15 mouse cellular contexts compared by ENCODE assay signal in the genomic region with DNA sequence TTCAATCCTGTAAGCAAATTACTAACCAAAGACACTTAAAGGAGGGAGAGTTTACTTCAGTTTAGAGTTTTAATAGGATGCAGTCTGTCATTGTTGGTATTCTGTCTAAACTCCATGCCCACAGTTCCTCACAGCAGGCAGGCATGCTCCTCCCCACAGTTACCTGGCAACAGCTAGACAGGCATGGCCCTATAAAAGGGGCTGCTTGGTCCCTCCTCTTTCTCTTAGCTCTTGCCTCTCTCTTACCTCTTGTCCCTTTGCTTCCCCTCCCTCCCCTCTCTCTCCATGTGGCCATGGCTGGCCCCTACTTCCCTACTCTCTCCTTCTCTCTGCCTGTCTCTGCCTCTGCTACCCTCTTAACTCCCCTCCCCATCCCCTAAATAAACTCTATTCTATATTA.
DNase-seq lines count a peak whose midpoint lies in the region; ATAC-seq lines count a peak whose summit lies in the region.
"Had no signal": no experiment of that assay in that cellular context is flagged by ENCODE, and none has a peak within 500 bp of the region (broad histone marks: within the 10 kb centered on the region; RNA-seq: fewer than 3 reads in every experiment).

No protein-coding gene starts in this region.

- no peaks in the 10 kb centered on the region for H3K36me3 ChIP-seq in forebrain, embryonic 16.5 days (ENCODE audit: control insufficient read depth, insufficient read depth)
- no peaks in the 10 kb centered on the region for H3K36me3 ChIP-seq in limb, embryonic 12.5 days
- H3K36me3 ChIP-seq in neural tube, embryonic 14.5 days (ENCODE audit: control insufficient read depth, insufficient read depth, low read length) = no peaks in the 10 kb centered on the region
- H3K36me3 ChIP-seq: heart, embryonic 13.5 days had no signal

- H3K4me2 ChIP-seq in forebrain, embryonic 16.5 days (ENCODE audit: low read length) = no peak overlapping the region
- H3K4me2 ChIP-seq in limb, embryonic 12.5 days = no peak overlapping the region
- no peak overlapping the region for H3K4me2 ChIP-seq in neural tube, embryonic 14.5 days (ENCODE audit: low read depth, low read length)
- H3K4me2 ChIP-seq: heart, embryonic 13.5 days had no signal

- no peak overlapping the region for H3K27ac ChIP-seq in forebrain, embryonic 16.5 days (ENCODE audit: low read length)
- H3K27ac ChIP-seq in limb, embryonic 12.5 days = no peak overlapping the region
- no peak overlapping the region for H3K27ac ChIP-seq in neural tube, embryonic 14.5 days (ENCODE audit: low read depth, low read length)
- H3K27ac ChIP-seq: heart, embryonic 13.5 days; layer of hippocampus, adult 2 months had no signal

- ATAC-seq in forebrain, embryonic 16.5 days = peak; percentile 86
- ATAC-seq in limb, embryonic 12.5 days (ENCODE audit: insufficient number of reproducible peaks, insufficient read depth, low FRiP score, low TSS enrichment, low read depth) = peak; percentile 31; the same call in 1 of the 2 replicates
- peak; percentile 81 for ATAC-seq in neural tube, embryonic 14.5 days (ENCODE audit: low read depth)
- no peak for ATAC-seq in megakaryocyte, adult 5-6 weeks (ENCODE audit: poor library complexity, severe bottlenecking)

- H3K27me3 ChIP-seq in forebrain, embryonic 16.5 days (replicated peaks; ENCODE audit: control insufficient read depth, insufficient read depth, low read length) = no peaks in the 10 kb centered on the region
- no peaks in the 10 kb centered on the region for H3K27me3 ChIP-seq in limb, embryonic 12.5 days
- H3K27me3 ChIP-seq in neural tube, embryonic 14.5 days (ENCODE audit: control insufficient read depth, insufficient read depth, low read length) = no peaks in the 10 kb centered on the region
- H3K27me3 ChIP-seq: heart, embryonic 13.5 days had no signal

- DNase-seq in cerebellum, postnatal 14 days = peak; percentile 1 to 11
- no peak for DNase-seq in cerebellum, adult 8-10 months
- DNase-seq in thymus, postnatal 25 days = no peak
- no peak for DNase-seq in frontal cortex, postnatal 25 days (ENCODE audit: low spot score in 2 of 2)
- DNase-seq: cerebellum, adult 9-10 months; gastrocnemius, postnatal 36 days; kidney, adult 11 months; thymus, adult 2 months had no signal

- H3K4me3 ChIP-seq in forebrain, embryonic 16.5 days (replicated peaks; ENCODE audit: low read length) = no peak overlapping the region
- no peak overlapping the region for H3K4me3 ChIP-seq in limb, embryonic 12.5 days (replicated peaks)
- no peak overlapping the region for H3K4me3 ChIP-seq in neural tube, embryonic 14.5 days (ENCODE audit: low read depth, low read length)
- H3K4me3 ChIP-seq: erythroblast, embryonic 14.5 days; heart, embryonic 13.5 days; layer of hippocampus, adult 2 months had no signal

- H3K9ac ChIP-seq in forebrain, embryonic 16.5 days (replicated peaks; ENCODE audit: low read depth, low read length) = no peak overlapping the region
- H3K9ac ChIP-seq in limb, embryonic 12.5 days (replicated peaks) = no peak overlapping the region
- H3K9ac ChIP-seq in neural tube, embryonic 14.5 days (replicated peaks; ENCODE audit: low read depth, low read length) = no peak overlapping the region
- H3K9ac ChIP-seq: heart, embryonic 13.5 days had no signal

- H3K9me3 ChIP-seq in forebrain, embryonic 16.5 days (ENCODE audit: control insufficient read depth, low read length) = no peaks in the 10 kb centered on the region
- H3K9me3 ChIP-seq in limb, embryonic 12.5 days = no peaks in the 10 kb centered on the region
- no peaks in the 10 kb centered on the region for H3K9me3 ChIP-seq in neural tube, embryonic 14.5 days (ENCODE audit: control insufficient read depth, low read length)
- H3K9me3 ChIP-seq: heart, embryonic 13.5 days had no signal

- H3K4me1 ChIP-seq in forebrain, embryonic 16.5 days (replicated peaks; ENCODE audit: control insufficient read depth, insufficient read depth, low read length) = peaks cover 7% of the 10 kb centered on the region
- 0 out of 2 replicates have a peak, but pooled peaks cover 5% of the 10 kb centered on the region for H3K4me1 ChIP-seq in limb, embryonic 12.5 days (replicated peaks)
- no peaks in the 10 kb centered on the region for H3K4me1 ChIP-seq in neural tube, embryonic 14.5 days (ENCODE audit: control insufficient read depth, insufficient read depth, low read length)
- H3K4me1 ChIP-seq: heart, embryonic 13.5 days had no signal

Comparison
In these comparisons a context has a peak if more than half of its experiments do, and no peak if none do; other contexts are left out.
1. DNase-seq: peak in cerebellum, postnatal 14 days (2 of 2); none in cerebellum, adult 8-10 months (single experiment), thymus, postnatal 25 days (single experiment) and frontal cortex, postnatal 25 days (0 of 2).